Mouse (Mus musculus) forebrain, embryonic 16.5 days (tissue): ENCODE data around the gene Tmprss6. TPM values are rescaled to one million over a fixed set of nuclear protein-coding genes. Genes with fewer than 3 reads are reported as not detected.

Source experiments
- ATAC-seq: fragments of 200-750 bp; cut with Nextera tagmentation; 2 replicates; pipeline ENCODE4 v1.8.0; 2017; ENCODE audit warnings: mild to moderate bottlenecking, moderate library complexity
- H3K27ac ChIP-seq: fragments of 300-500 bp; sonication (generic); 2 replicates; pipeline ENCODE4 v1.5.1; 2014; ENCODE audit warnings: low read length, control low read depth
- H3K27me3 ChIP-seq: fragments of 300-500 bp; sonication (generic); replicated peaks from 2 replicates; pipeline ENCODE4 v1.6.1; 2014; ENCODE audit warnings: low read length; ENCODE audit not compliant: control insufficient read depth, insufficient read depth
- H3K36me3 ChIP-seq: fragments of 300-500 bp; sonication (generic); 2 replicates; pipeline ENCODE4 v1.6.1; 2014; ENCODE audit not compliant: control insufficient read depth, insufficient read depth
- H3K4me1 ChIP-seq: fragments of 300-500 bp; sonication (generic); replicated peaks from 2 replicates; pipeline ENCODE4 v1.6.1; 2014; ENCODE audit warnings: low read length; ENCODE audit not compliant: control insufficient read depth, insufficient read depth
- H3K4me2 ChIP-seq: fragments of 300-500 bp; sonication (generic); 2 replicates; pipeline ENCODE4 v1.6.1; 2014; ENCODE audit warnings: mild to moderate bottlenecking, low read length, control low read depth
- H3K4me3 ChIP-seq: fragments of 300-500 bp; sonication (generic); replicated peaks from 2 replicates; pipeline ENCODE4 v1.5.1; 2014; ENCODE audit warnings: mild to moderate bottlenecking, low read length, control low read depth
- H3K9ac ChIP-seq: fragments of 300-500 bp; sonication (generic); replicated peaks from 2 replicates; pipeline ENCODE4 v1.6.1; 2014; ENCODE audit warnings: low read depth, low read length, control low read depth
- H3K9me3 ChIP-seq: fragments of 300-500 bp; sonication (generic); 2 replicates; pipeline ENCODE4 v1.6.1; 2016; ENCODE audit warnings: low read length; ENCODE audit not compliant: control insufficient read depth
- WGBS: fragments of 180-500 bp; shearing (Covaris S2); extraction: QIAGEN DNeasy Blood & Tissue Kit; methylation state at CpG from one replicate; pipeline ENCODE4 v1.1.7; 2014; 5-methylcytosine and 5-hydroxymethylcytosine counted together
- polyA plus RNA-seq: library from polyadenylated mRNA; unstranded; fragments of >200 nt; fragmentation: Nextera tagmentation; extraction: Ambion mirVana; gene quantifications from 2 replicates; pipeline ENCODE4 v1.2.1, GENCODE M21; 2015

Gene Tmprss6
- polyA plus RNA-seq, 1 experiment from 2014 or later = 0.06 TPM

DNA sequence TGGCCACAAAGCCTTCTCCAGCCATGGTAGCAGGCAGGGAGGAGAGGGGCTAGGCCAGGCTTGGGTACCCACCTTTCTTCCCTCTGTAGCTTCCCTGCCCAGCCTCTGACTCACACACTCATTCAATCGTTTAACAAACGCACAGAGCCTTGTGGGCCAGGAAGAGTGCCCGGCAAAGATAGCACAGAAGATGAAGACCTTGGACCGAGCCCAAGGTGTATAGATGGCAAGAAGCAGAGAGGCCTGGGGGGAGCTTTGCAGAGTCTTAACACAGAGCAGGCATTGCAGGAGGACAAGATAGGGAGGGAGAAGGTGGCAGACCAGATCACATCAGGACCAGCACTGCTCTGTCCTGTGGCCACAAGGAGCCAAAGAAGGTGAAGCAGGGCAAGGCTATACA is 13.3 kb downstream of the Tmprss6 start:
- H3K27me3 ChIP-seq = no peaks in the 10 kb centered on the region
- H3K4me2 ChIP-seq = no peak overlapping the region
- H3K9ac ChIP-seq = no peak overlapping the region
- no peak overlapping the region for H3K27ac ChIP-seq
- 67% methylated on average over 4 of the region's 4 CpGs for WGBS
- H3K9me3 ChIP-seq = no peaks in the 10 kb centered on the region
- no peaks in the 10 kb centered on the region for H3K4me1 ChIP-seq
- H3K36me3 ChIP-seq = no peaks in the 10 kb centered on the region
- no peak overlapping the region for H3K4me3 ChIP-seq
- no peak for ATAC-seq

- H3K4me3 ChIP-seq = no peak overlapping the region
- peaks cover 6% of the 10 kb centered on the region for H3K4me1 ChIP-seq
- no peak overlapping the region for H3K4me2 ChIP-seq
- no peaks in the 10 kb centered on the region for H3K9me3 ChIP-seq
- no peak overlapping the region for H3K27ac ChIP-seq
- no peak overlapping the region for H3K9ac ChIP-seq
- no peak for ATAC-seq
- WGBS = 90% methylated on average over 3 of the region's 3 CpGs
- H3K27me3 ChIP-seq = no peaks in the 10 kb centered on the region
- H3K36me3 ChIP-seq = no peaks in the 10 kb centered on the region
Measured at GRCm38 (mm10) chr15:78452929-78453328, 15.5 kb downstream of the Tmprss6 start.

- Histone ChIP-seq H3K4me3 (no peak overlapping the region), H3K9ac (no peak overlapping the region), H3K4me1 (peaks cover 9% of the 10 kb centered on the region), H3K27ac (no peak overlapping the region), H3K36me3 (no peaks in the 10 kb centered on the region), H3K9me3 (no peaks in the 10 kb centered on the region), H3K4me2 (no peak overlapping the region), H3K27me3 (no peaks in the 10 kb centered on the region)
- 53% methylated on average over 2 of the region's 2 CpGs for WGBS
- no peak for ATAC-seq
Measured at GRCm38 (mm10) chr15:78451201-78451600, 17.2 kb downstream of the Tmprss6 start.

GRCm38 (mm10) chr15:78450419-78450768 is 18.0 kb downstream of the Tmprss6 start:
- no peak overlapping the region for H3K27ac ChIP-seq
- 83% methylated on average over 6 of the region's 6 CpGs for WGBS
- no peak overlapping the region for H3K4me2 ChIP-seq
- no peak overlapping the region for H3K9ac ChIP-seq
- H3K4me1 ChIP-seq = peaks cover 9% of the 10 kb centered on the region
- no peak for ATAC-seq
- no peaks in the 10 kb centered on the region for H3K27me3 ChIP-seq
- H3K4me3 ChIP-seq = no peak overlapping the region
- H3K36me3 ChIP-seq = no peaks in the 10 kb centered on the region
- H3K9me3 ChIP-seq = no peaks in the 10 kb centered on the region

DNA sequence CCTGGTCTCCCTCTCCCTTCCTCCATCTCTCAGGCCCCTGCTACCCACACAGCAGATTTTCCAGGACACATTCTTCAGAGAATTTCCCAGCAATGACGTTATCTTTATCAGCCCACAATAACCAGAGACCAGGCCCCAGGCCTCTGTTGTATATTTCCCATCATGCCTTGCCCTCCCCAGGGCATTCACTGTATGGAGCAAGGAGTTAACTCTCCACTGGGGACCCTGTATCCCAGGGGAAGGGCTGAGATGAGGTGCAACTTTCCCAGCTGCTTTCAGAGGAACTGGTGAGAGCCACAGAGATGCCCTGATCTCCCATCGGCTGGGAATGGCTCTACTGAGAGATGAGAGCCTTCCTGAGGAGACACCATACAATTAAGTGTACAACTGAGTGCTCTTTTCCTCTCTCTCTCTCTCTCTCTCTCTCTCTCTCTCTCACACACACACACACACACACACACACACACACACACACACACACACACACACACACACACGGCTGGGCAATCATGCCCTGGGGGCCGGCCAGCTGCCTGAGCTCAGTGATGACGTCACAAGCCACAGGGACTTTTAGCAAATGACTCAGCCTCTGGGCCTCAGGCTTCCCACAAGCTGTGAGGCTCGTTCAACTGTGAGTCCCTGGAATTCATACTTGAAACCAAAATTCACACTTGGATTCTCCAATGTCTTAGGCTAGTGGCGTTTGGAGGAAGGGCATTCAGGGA is 18.6 kb downstream of the Tmprss6 start:
- no peak overlapping the region for H3K4me3 ChIP-seq
- no peak overlapping the region for H3K9ac ChIP-seq
- H3K4me1 ChIP-seq = peaks cover 9% of the 10 kb centered on the region
- no peaks in the 10 kb centered on the region for H3K36me3 ChIP-seq
- no peaks in the 10 kb centered on the region for H3K27me3 ChIP-seq
- 34% methylated on average over 7 of the region's 7 CpGs for WGBS
- no peaks in the 10 kb centered on the region for H3K9me3 ChIP-seq
- no peak overlapping the region for H3K4me2 ChIP-seq
- no peak for ATAC-seq
- no peak overlapping the region for H3K27ac ChIP-seq

DNA sequence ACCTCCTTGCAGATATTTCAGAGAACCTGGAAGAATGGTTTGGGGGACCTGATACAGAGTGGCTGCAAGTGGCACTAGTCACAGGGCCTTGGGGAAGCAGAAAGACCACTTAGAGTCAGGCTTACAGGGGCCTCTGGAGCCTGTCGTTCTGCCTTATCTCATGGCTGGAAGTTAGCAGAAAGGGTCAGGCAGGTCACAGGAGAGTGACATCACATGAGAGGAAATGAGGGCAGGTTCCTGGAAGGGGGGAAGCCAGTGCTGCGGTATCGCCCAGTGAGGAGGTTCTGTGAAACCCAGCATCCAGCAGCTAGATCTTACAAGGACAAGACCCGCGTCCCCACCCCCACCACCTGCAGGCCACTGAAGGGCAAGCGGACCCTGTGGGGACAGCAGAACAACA is 19.3 kb downstream of the Tmprss6 start:
- H3K4me3 ChIP-seq = no peak overlapping the region
- no peaks in the 10 kb centered on the region for H3K9me3 ChIP-seq
- no peak overlapping the region for H3K4me2 ChIP-seq
- no peak overlapping the region for H3K27ac ChIP-seq
- H3K4me1 ChIP-seq = peaks cover 9% of the 10 kb centered on the region
- H3K27me3 ChIP-seq = no peaks in the 10 kb centered on the region
- no peaks in the 10 kb centered on the region for H3K36me3 ChIP-seq
- no peak for ATAC-seq
- 81% methylated on average over 6 of the region's 6 CpGs for WGBS
- no peak overlapping the region for H3K9ac ChIP-seq

DNA sequence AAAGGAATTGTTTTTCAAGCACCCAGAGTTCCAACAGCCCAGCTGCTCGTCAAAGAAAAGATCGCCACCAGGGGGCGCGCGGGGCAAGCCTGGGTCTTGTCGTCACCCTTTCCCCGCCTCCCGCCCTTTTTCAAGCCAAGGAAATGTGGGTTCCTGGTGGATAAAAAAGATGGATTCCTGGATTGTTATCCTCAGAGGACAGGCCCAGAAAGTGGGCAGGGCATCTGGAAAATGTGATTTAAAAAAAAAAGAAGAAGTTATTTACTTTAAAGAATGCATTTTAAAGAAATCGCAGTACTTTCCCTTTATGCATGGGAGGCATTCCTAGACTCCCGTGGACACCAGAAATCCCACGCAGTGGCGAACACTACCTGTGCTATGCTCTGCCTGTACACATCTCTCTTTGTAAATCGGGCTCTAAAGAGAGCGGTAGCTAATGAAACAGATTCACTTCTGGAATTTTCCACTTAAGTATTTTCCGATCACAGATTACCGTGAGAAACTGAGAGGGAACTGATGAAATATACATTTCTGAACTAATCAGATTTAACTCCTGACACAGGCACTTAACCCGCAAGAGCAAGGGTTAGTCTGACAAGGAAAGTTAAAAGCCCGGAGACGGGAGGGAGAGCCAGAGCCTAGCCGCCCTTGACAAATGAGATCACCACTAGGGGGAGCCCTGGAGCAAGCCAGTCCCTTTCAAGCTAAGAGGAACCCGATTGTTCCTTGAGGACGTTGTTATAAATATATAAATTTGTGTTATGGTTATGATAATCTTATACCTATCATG is 20.5 kb downstream of the Tmprss6 start:
- under 1% methylated on average over 22 of the region's 22 CpGs for WGBS
- H3K36me3 ChIP-seq = no peaks in the 10 kb centered on the region
- H3K4me2 ChIP-seq = peak overlapping the region; percentile 72
- H3K4me1 ChIP-seq = peaks cover 9% of the 10 kb centered on the region
- no peaks in the 10 kb centered on the region for H3K9me3 ChIP-seq
- peak; percentile 78 for ATAC-seq
- peak overlapping the region; percentile 66 for H3K27ac ChIP-seq
- peak overlapping the region; percentile 39 for H3K4me3 ChIP-seq
- H3K9ac ChIP-seq = peak overlapping the region; percentile 44
- H3K27me3 ChIP-seq = no peaks in the 10 kb centered on the region

DNA sequence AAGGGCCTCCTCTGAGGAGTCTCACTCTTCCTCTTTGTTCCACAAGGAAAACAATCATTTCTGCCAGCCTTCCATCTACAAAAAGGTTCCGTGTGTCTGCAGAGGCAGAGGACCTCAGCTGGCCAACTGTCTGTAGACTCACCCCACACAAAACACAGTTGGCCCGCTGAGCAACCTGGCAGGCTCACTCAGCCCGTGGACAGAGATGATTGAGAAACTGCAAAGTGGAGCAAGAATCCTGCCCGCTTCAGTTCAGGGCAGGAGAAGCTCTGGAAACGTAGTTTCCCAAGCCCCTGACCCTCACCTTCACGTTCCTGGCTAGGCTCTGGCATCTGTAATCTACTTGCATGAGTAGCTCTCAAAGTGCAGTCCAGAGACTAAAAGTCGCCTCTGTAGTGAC is 21.3 kb downstream of the Tmprss6 start:
- no peak for ATAC-seq
- Histone ChIP-seq H3K4me3 (no peak overlapping the region), H3K4me2 (no peak overlapping the region), H3K4me1 (peaks cover 9% of the 10 kb centered on the region), H3K27ac (no peak overlapping the region), H3K9ac (no peak overlapping the region), H3K9me3 (no peaks in the 10 kb centered on the region), H3K36me3 (no peaks in the 10 kb centered on the region), H3K27me3 (no peaks in the 10 kb centered on the region)
- WGBS = 41% methylated on average over 7 of the region's 7 CpGs

DNA sequence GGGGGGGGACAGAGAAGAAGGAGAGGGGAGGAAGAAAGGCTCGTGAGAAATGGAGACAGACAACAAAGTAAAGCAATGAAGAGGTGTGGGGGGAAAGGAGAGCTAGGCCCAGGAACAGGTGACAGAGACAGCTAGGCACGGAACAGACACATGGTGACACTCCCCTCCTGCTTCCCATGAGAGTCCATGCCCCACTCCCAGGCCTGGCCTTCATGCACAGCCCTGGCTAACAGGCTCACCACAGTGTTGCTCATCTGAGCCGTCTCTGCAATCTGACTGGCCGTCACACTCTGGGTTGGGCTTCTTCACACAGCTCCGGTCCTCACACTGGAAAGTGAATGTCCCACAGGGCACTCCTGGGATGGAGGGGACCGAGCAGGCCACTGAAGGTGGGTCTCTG is 24.6 kb downstream of the Tmprss6 start:
- Histone ChIP-seq H3K9me3 (no peaks in the 10 kb centered on the region), H3K9ac (no peak overlapping the region), H3K4me1 (peaks cover 12% of the 10 kb centered on the region), H3K36me3 (no peaks in the 10 kb centered on the region), H3K4me3 (no peak overlapping the region), H3K4me2 (no peak overlapping the region), H3K27me3 (no peaks in the 10 kb centered on the region), H3K27ac (no peak overlapping the region)
- no peak for ATAC-seq
- 48% methylated on average over 6 of the region's 6 CpGs for WGBS
